Mouse (Mus musculus): ENCODE measurements at regions not wholly inside any gene's neighbourhood (a gene's known extent, or its start where the extent isn't known, plus 50 kb on each side); places are given as distances from the start of the nearest gene placed in this dataset.

- no peak for DNase-seq (ENCODE audit: low spot score in 2 of 2)
These were observed 84.6 kb upstream of the Mkln1 start for GRCm38 (mm10) chr6:31313869-31314470.

DNA sequence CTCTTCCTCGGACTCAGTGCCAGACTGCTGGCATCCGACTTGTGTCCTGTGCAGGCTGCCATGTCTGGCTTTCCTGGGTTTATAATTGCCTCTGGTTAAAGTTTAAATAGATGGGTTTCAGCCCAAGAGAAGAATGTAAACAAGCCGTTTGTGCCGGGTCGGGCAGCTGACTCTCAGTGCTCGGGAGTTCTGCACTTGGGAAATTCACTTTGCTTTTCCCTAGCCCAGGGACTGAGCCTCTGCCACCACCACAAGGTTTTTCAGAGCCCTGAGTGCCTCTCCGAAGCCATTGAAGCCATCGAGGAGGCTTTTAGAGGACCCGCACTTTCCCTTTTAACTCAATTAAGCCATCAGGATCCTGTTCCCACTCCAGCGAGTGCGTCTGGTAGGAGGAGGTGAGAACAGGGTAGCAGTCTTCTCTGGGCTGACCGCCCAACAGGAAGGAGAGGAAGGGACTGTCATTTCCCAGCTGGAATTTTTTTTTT lies 80.8 kb upstream of the Mkln1 start:
- peak in 1 of 2 experiments; percentile 40 for DNase-seq (ENCODE audit: low spot score in 2 of 2)

GRCm38 (mm10) chr6:31318506-31318905 lies 80.0 kb upstream of the Mkln1 start:
- DNase-seq (ENCODE audit: low spot score in 2 of 2): no peak

DNA sequence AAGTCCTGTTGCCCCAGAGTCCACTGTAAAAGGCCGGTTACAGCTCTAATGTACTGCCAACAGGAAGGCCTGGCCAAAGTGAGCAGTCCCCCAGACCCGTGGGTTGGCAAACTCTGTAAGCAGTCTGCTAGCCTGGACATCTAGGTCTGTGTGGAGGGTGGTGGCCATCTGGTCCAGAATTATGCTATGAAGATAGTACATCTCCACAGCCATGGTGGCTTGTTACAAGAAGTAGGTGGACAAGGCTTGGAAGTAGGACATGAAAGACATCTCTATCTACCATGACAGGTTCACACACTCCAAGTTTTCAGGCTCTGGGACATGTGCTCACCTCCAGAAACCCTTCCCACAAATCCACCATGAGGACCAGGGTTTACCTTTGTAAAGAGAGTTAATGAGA lies 79.1 kb upstream of the Mkln1 start:
- DNase-seq (ENCODE audit: low spot score in 2 of 2): no peak

DNA sequence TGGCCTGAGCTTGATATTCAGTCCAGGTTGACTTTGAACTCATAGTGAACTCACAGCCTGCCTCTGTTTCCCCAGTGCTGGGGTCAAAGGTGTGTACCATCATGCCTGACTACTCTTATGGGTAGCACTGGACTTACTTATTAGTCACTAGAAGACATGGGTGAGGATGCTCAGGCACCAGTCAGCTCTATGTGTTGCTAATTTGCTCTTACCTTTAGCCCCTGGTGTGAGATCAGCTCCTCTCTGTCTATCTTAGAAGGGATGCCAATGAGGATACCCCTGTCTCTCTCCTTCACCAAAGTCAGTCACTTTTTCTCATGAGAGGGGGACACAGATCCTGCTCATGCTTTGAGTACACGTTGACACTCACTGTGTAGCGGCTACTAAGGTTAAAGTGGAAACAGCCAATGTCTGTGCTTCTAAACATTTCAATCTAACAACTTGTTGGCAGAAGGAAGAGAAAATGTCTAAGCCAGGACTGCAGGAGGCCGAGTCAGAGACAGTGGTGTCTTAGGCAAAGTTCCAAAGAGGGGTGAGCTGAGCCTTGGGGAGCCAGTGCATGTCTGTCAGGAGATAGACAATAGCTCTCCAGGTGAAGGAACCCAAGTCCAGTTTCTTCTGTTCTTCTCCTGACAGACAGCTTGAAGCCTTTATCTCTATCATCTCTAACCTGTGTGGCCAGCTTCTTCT lies 78.2 kb upstream of the Mkln1 start:
- no peak for DNase-seq (ENCODE audit: low spot score in 2 of 2)

DNA sequence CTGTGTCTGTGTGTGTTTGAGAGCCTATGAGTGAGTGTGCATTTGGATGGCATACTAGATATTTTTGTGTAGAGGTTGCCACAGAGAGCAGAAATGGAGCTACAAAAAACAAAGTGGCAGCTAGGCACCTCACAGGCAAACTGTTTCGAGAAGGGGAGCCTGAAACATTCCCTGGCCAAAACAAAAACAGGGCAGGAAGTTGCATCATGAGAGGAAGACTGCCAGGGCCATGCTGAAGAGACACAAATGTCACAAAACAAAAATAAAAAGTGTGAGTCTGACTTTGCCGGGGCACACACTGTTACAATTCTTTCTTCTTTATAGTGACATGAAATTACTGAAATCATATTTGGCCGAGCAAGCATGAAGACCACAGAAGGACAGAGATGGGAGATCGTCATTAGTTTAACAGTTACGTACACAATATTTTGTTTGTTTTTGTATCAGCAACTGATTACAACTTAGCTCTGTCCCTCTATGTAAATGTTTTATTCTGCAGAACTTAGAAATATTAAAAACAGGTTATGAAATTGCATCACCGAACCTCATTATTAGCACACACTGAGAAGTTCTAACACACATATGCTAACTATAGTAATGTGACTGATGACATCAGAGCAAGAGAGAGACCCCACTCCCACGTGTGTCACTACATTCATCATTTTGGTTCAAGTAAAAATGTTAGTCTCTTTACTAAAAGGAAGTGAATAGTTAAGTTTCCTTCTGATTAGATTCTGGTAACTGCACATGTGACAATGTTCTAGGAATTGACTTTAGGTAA lies 77.3 kb upstream of the Mkln1 start:
- DNase-seq (ENCODE audit: low spot score in 2 of 2): no peak

DNA sequence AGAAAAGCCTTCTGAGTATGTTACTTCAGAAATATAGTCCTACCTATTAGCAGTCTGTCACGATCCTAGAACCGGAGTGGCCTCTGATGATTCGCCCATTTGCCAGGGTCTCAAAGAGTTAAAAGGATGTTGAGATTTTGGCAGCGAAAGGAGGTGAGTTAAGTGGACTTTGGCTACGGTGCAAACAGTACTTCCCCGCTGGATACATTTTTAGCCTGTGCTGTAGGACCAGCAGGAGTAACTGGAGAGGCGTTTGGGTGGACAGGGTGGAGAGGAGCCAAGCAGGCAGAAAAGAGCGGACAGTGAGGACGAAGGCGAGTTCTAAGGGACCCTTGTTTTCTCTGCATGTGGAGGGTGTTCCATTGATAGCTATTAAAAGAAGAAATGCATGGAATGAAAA lies 76.6 kb upstream of the Mkln1 start:
- no peak for DNase-seq (ENCODE audit: low spot score in 2 of 2)

DNA sequence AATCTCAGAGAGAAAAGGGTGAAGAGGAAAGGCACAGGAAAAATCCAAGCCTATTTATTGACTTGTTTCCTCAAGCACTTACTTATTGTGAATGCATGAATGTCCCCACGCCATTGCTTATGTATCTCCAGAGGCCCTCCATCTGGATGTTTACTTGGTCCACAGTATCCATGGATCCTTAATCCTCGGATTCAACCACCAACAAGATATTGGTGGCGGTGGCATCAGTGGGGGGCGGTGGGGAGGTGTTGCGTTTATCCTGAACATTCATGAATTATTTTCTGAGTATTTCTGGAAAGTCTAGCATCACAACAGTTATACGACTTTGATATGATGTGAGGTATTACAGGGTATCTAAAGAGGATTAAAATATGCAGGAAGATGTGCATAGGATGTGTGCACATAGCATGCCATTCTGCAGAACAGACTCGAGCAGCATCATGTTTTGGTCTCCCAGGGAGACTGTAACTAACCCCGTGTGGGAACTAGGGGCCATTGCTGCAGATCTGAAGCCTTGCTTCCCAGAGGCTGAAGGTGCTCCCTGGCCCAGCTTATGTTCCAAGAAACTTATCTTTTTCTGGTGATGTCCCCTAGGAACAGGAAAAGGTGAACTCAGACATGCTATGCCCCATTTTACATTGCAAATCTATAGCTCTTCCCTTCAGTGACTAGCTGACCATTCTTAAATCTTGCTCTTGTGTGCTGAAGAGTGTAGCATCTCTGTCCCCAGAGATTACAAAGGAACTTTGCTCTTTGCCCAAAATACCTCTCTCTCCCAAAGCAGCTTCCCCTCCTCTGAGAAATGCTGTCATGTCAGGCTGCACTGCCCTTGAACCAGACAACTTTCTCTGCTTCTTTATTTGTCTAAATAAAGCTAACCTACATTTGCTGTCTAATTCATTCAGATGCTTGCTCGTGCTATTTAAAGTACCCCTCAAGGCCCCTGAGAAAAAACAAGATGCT lies 75.0 kb upstream of the Mkln1 start:
- no peak for DNase-seq (ENCODE audit: low spot score in 2 of 2)

DNA sequence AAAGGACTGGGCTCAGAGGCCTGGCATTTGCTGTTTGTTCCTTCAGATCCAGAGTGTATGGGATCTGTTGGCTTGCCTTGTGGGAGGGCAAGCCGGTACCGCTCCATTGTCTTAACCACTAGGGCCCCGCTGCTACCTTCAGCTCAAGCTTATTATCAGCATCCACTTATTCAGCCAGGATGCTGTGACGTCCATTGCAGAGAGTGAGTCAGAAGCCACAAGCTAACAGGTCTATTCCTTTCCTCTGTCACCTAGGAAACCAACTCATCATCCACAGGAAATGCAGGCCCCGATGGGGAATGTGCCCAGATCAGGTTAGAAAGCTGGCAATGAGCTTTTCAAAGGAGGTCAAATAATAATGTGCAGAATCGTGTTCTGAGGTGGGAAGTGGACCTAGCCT lies 73.8 kb upstream of the Mkln1 start:
- DNase-seq (ENCODE audit: low spot score in 2 of 2): peak; percentile 61 to 65

DNA sequence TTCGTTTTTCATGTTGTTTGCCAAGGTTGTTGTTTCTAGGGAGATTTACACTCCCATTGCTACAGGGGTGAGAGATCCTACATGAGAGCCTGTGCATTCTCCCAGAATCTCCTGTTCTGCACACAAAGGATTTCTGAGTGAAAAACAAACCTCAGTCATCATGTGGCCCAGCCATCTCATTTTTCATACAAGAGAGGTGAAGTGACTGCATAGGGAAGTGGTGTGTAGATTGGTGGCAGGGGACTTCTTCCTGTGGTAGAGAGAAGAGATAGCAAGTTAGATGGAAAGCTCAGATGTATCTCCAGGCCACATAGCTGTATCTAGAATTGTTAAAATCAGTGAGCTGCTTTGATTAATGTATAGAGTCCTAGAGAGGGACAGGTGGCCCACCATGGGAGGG lies 72.9 kb upstream of the Mkln1 start:
- no peak for DNase-seq (ENCODE audit: low spot score in 2 of 2)

DNA sequence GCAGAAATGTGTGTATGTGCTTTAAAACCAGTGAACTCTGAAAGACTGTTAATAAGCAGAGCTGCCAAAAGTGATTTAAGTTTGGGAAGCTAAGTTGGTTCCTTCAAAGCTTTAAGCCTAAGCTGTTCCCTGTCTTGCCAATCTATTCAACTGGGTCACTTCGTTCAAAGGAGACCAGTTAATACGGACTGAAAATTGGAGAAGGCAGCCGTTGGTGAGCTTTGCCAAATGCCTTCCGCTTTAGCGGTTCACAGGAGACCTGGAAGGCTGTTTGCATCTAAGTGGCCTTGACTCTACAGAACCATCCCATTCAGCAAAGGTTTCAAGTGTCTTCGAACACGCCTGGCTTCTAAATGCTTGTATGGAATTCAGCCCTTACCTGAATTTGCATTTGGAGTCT lies 68.2 kb upstream of the Mkln1 start:
- no peak for DNase-seq (ENCODE audit: low spot score in 2 of 2)

DNA sequence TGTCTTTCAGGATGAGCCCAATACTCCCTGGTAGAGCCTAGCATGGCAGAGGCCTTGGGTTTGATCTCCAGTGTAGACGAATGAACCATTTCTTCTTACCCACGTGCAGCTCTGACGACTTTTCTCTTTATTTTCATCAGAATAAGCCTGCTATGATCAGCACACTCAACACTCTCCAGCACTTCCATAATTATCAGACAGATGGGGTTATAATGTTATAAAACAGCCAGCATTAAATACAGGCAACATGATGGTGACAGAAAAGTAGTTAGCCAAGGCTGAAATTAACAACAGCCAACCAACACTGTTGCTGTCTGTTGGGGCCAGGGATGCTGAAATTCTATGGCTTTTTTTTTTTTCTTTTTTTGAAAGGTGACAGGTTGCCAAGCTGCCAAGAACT lies 67.7 kb upstream of the Mkln1 start:
- no peak for DNase-seq (ENCODE audit: low spot score in 2 of 2)

DNA sequence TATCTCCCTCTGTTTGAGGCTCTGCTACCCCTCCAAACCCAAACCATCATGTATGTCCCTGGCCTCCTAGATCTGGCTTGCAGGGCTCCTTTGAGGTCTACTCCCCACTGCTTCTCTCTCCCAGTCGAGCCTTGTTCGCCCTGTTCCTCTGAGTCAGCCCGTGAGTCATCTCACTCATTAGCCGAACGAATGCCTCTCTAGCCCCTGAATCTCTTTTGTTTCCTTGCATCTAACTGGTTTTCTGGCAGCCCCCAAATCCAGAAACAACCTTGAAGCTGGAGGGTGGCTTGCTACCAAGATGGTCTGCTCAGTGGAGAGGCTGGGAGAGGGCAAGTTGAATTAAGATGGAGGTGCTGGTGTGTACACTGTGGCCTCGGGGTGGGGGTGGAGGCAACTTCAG lies 66.3 kb upstream of the Mkln1 start:
- no peak for DNase-seq (ENCODE audit: low spot score in 2 of 2)

- no peak for DNase-seq (ENCODE audit: low spot score in 2 of 2)
These were observed 65.8 kb upstream of the Mkln1 start for GRCm38 (mm10) chr6:31332714-31333113.

GRCm38 (mm10) chr6:31333228-31333922 lies 65.2 kb upstream of the Mkln1 start:
- no peak for DNase-seq (ENCODE audit: low spot score in 2 of 2)

GRCm38 (mm10) chr6:31334086-31334485 lies 64.4 kb upstream of the Mkln1 start:
- no peak for DNase-seq (ENCODE audit: low spot score in 2 of 2)

GRCm38 (mm10) chr6:31339122-31339947 lies 59.2 kb upstream of the Mkln1 start:
- DNase-seq (ENCODE audit: low spot score in 2 of 2): no peak

DNA sequence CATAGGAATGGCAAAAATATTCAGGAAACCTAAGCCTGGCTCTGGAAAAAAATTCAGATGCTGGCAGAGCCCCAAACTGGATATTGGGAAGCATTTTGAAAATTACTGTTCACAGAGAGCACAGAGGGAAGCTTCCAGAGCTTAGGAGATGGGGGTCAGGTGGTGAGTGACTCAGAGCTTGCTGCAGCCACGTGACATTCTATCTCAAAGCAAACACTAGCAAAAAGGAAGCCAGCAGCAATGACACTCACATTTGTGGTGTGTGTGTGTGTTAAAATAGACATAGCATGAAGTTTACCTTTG lies 58.6 kb upstream of the Mkln1 start:
- DNase-seq (ENCODE audit: low spot score in 2 of 2): peak in 1 of 2 experiments; percentile 32

GRCm38 (mm10) chr6:31345366-31346084 lies 53.0 kb upstream of the Mkln1 start:
- no peak for DNase-seq (ENCODE audit: low spot score in 2 of 2)
